Mouse (Mus musculus) adrenal gland, postnatal 0 days (tissue): ENCODE measurements around the gene Ccdc60. TPM values are rescaled to one million over a fixed set of nuclear protein-coding genes. Genes with fewer than 3 reads are reported as not detected.

Source experiments
- polyA plus RNA-seq: library from polyadenylated mRNA; unstranded; fragments of >200 nt; fragmentation: Nextera tagmentation; extraction: Ambion mirVana; gene quantifications from 2 replicates; pipeline ENCODE4 v1.2.1, GENCODE M21; 2015

Ccdc60 gene
- polyA plus RNA-seq = 0.44 and 0.82 TPM in 2 replicates

GRCm38 (mm10) chr5:116288849-116289570 lies at the start of gene Ccdc60:
TSS of gene Ccdc60 (minus strand) at chr5:116288985.

GRCm38 (mm10) chr5:116083081-116083480 lies 205.7 kb downstream of the Ccdc60 start, which contains the start of gene Tmem233:
TSS of gene Tmem233 (minus strand) at chr5:116083244.

Other genes starting within 250 kb of the Ccdc60 start
- not detected in 2 replicates for gene Tmem233, start 205.7 kb downstream of the Ccdc60 start, polyA plus RNA-seq
- 30.2 and 31.3 TPM in 2 replicates for gene Hspb8, start 133.9 kb upstream of the Ccdc60 start, polyA plus RNA-seq